Comparison of ENCODE assay signal across 30 mouse cellular contexts in the genomic region with DNA sequence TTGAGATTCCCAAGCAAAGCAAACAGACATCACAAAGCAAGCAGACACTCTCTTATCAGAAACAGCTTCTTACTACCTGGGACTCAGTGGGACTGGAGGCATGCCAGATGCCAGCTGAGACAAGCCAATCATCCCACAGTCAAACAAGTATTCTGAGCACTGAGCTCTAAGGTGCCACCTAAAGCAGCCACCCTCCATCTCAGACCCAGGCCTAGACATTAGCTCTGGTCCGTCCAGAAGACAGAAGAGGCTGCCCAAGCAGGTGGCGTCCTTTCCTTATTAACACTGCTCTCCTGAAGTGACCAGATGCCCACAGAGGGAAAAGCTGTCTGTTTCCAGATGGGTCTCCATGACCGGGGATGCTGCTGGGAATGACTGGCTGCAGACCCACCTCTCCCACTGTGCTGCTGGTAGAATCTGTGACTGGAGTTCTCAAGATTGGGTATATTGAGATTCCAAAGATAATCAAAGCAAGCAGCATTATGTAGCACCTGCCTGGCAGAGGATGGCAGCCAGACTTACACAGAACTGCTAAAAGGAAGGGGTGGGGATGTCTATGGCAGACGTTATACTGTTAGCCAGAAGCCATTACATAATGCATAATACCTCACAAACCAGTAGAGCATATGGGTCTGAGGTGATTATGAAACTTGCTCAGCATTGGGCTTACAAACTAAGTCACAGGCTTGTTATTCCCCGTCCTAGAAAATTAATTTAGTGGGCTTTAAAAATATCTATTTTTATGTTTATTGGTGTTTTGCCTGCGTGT. TPM values are rescaled to one million over a fixed set of nuclear protein-coding genes. Genes with fewer than 3 reads are reported as not detected.
A peak's percentile ranks its signal among the peaks of the same experiment; 100 is the strongest.
DNase-seq lines count a peak whose midpoint lies in the region; TF ChIP-seq lines count a peak whose summit lies in the region.
"Had no signal": no experiment of that assay in that cellular context is flagged by ENCODE, and none has a peak within 500 bp of the region (broad histone marks: within the 10 kb centered on the region; RNA-seq: fewer than 3 reads in every experiment).

No protein-coding gene starts in this region.

- intact Hi-C loops in left cerebral cortex, adult 2 months (cut with DNase I) = no loop called here
- intact Hi-C loops in left cerebral cortex, postnatal 14 days (cut with DNase I) = no loop called here

- H3K4me3 ChIP-seq in left cerebral cortex, adult 2 months = no peak overlapping the region
- H3K4me3 ChIP-seq: embryonic facial prominence, embryonic 10.5 days; embryonic facial prominence, embryonic 15.5 days; forebrain, embryonic 12.5 days; gastrocnemius, adult 2 months; hindbrain, embryonic 12.5 days; intestine, embryonic 15.5 days; limb, embryonic 12.5 days; liver, embryonic 15.5 days; midbrain, embryonic 13.5 days had no signal

- H3K27ac ChIP-seq in left cerebral cortex, adult 2 months = peak overlapping the region; percentile 20; the same call in 1 of the 2 replicates
- H3K27ac ChIP-seq: embryonic facial prominence, embryonic 10.5 days; embryonic facial prominence, embryonic 15.5 days; forebrain, embryonic 12.5 days; gastrocnemius, adult 2 months; hindbrain, embryonic 12.5 days; hindbrain, postnatal 0 days; intestine, embryonic 15.5 days; limb, embryonic 12.5 days; liver, embryonic 15.5 days; midbrain, embryonic 13.5 days had no signal

- peak; percentile 56 to 58 for DNase-seq in cerebellum, postnatal 10 days
- no peak for DNase-seq in cerebellum, postnatal 36 days
- DNase-seq in left cerebral cortex, adult 2 months (ENCODE audit: extremely low spot score in 1 of 2, low spot score in 2 of 2) = no peak
- no peak for DNase-seq in left cerebral cortex, postnatal 14 days (ENCODE audit: low spot score in 2 of 2)
- peak; percentile 34 for DNase-seq in right cerebral cortex, postnatal 25 days
- DNase-seq in right cerebral cortex, postnatal 36 days (ENCODE audit: low spot score in 2 of 2) = no peak
- DNase-seq in adrenal gland, adult 8-10 months = no peak
- DNase-seq: adrenal gland, postnatal 10 days; cerebellum, adult 11 months; gastrocnemius, adult 2 months; gastrocnemius, postnatal 36 days; heart, adult 18-20 months; heart, postnatal 36 days; kidney, adult 2 months; kidney, postnatal 36 days; lung, embryonic 14.5 days; lung, postnatal 14 days; right cerebral cortex, adult 18-20 months; thymus, postnatal 4 days had no signal

- no peak for TF ChIP-seq CTCF in left cerebral cortex, adult 2 months (IDR thresholded peaks at IDR 0.05)

RNA-seq across cellular contexts. Expression of gene Tnfrsf13b, which starts 23.9 kb away (rescaled TPM):
- total RNA-seq in left cerebral cortex, adult 2 months (2021) = 1 to 10 TPM; 1.2 to 1.4 TPM
- total RNA-seq in left cerebral cortex, postnatal 14 days (2021) = 1 to 10 TPM; 1.2 to 1.6 TPM
- 1 to 10 TPM in 2 of 4 experiments, under 1 TPM in 2; 0.17 to 2.2 (median 0.84) TPM for total RNA-seq in adrenal gland, adult 8-10 months (2022)

RNA-seq across cellular contexts. Expression of gene Usp22, which starts 24.4 kb away (rescaled TPM):
- 100 to 1,000 TPM; 194 to 209 TPM for total RNA-seq in left cerebral cortex, adult 2 months (2021)
- 100 to 1,000 TPM; 275 to 287 TPM for total RNA-seq in left cerebral cortex, postnatal 14 days (2021)
- total RNA-seq in adrenal gland, adult 8-10 months (2022) = 10 to 100 TPM; 81.5 to 98.0 (median 85.4) TPM

RNA-seq across cellular contexts. Expression of gene Aldh3a1, which starts 56.9 kb away (rescaled TPM):
- 1 to 10 TPM; 2.1 to 2.6 TPM for total RNA-seq in left cerebral cortex, adult 2 months (2021)
- total RNA-seq in left cerebral cortex, postnatal 14 days (2021) = 1 to 10 TPM; 1.5 to 1.7 TPM
- under 1 TPM in 2 of 4 experiments, not detected in 2; 0.28 to 0.46 TPM for total RNA-seq in adrenal gland, adult 8-10 months (2022)
- total RNA-seq: liver, adult 2 months; megakaryocyte, adult 5-6 weeks had no signal

Comparison
In these comparisons a context has a peak if more than half of its experiments do, and no peak if none do; other contexts are left out.
1. DNase-seq: peak in cerebellum, postnatal 10 days (2 of 2) and right cerebral cortex, postnatal 25 days (single experiment); none in cerebellum, postnatal 36 days (0 of 2), left cerebral cortex, adult 2 months (0 of 2), left cerebral cortex, postnatal 14 days (0 of 2), right cerebral cortex, postnatal 36 days (0 of 2) and adrenal gland, adult 8-10 months (single experiment).